27 mouse cellular contexts compared by ENCODE assay signal in the genomic region with DNA sequence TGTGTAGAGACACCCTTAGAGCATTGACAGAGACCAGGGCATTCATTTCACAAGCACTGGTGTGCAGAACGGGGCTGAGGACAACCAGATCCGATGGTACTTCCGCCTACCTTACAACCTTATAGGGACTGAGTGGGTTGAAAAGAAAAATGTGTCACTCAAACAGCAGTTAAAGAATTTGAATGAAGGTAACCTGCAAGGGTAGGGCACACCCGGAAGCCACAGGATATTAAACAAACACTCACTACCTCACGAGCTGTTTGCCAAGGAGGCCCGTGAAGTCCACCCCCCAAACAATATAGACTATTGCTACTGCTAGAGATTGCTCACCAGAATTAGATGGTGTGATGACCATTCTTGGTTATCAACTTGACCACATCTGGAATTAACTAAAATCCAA. TPM values are rescaled to one million over a fixed set of nuclear protein-coding genes. Genes with fewer than 3 reads are reported as not detected.
DNase-seq lines count a peak whose midpoint lies in the region; ATAC-seq and TF ChIP-seq lines count a peak whose summit lies in the region.
"Had no signal": no experiment of that assay in that cellular context is flagged by ENCODE, and none has a peak within 500 bp of the region (broad histone marks: within the 10 kb centered on the region; RNA-seq: fewer than 3 reads in every experiment).

No protein-coding gene starts in this region.

- ATAC-seq in lung, embryonic 15.5 days (ENCODE audit: borderline replicate concordance, extremely low read depth, low FRiP score, low TSS enrichment), result 0 out of 2 replicates have a peak, but pooled peaks have one; percentile 5
- peak; percentile 53; the same call in 1 of the 2 replicates for ATAC-seq in stomach, embryonic 14.5 days (ENCODE audit: insufficient number of reproducible peaks, insufficient read depth, low FRiP score, low read depth)
- ATAC-seq in stomach, postnatal 0 days (ENCODE audit: low FRiP score, low TSS enrichment), result peak; percentile 90
- ATAC-seq: forebrain, embryonic 15.5 days had no signal

- TF ChIP-seq EP300 in stomach, postnatal 0 days (optimal IDR thresholded peaks at IDR 0.05), result no peak

- H3K36me3 ChIP-seq in lung, embryonic 15.5 days, result no peaks in the 10 kb centered on the region
- H3K36me3 ChIP-seq in stomach, embryonic 14.5 days (ENCODE audit: control insufficient read depth, insufficient read depth, low read length), result no peaks in the 10 kb centered on the region
- no peaks in the 10 kb centered on the region for H3K36me3 ChIP-seq in stomach, postnatal 0 days (ENCODE audit: control insufficient read depth, insufficient read depth, low read length)
- H3K36me3 ChIP-seq: embryonic facial prominence, embryonic 12.5 days; embryonic facial prominence, embryonic 15.5 days; forebrain, embryonic 12.5 days; forebrain, embryonic 15.5 days; heart, embryonic 10.5 days; heart, embryonic 13.5 days had no signal

- no peak overlapping the region for H3K4me3 ChIP-seq in lung, embryonic 15.5 days
- no peak overlapping the region for H3K4me3 ChIP-seq in lung, adult 2 months (replicated peaks; ENCODE audit: extremely low read depth, low read depth, low read length)
- no peak overlapping the region for H3K4me3 ChIP-seq in stomach, embryonic 14.5 days (ENCODE audit: low read depth, low read length)
- H3K4me3 ChIP-seq in stomach, postnatal 0 days (ENCODE audit: low read depth, low read length), result no peak overlapping the region
- H3K4me3 ChIP-seq: embryonic facial prominence, embryonic 12.5 days; embryonic facial prominence, embryonic 15.5 days; erythroblast, embryonic 14.5 days; forebrain, embryonic 12.5 days; forebrain, embryonic 15.5 days; heart, adult 2 months; heart, embryonic 10.5 days; heart, embryonic 13.5 days had no signal

- H3K4me1 ChIP-seq in lung, embryonic 15.5 days, result no peaks in the 10 kb centered on the region; the same call in 1 of the 2 replicates
- no peaks in the 10 kb centered on the region for H3K4me1 ChIP-seq in lung, adult 2 months (ENCODE audit: control insufficient read depth, insufficient read depth, low read length)
- peaks cover under 1% of the 10 kb centered on the region; the same call in 1 of the 2 replicates for H3K4me1 ChIP-seq in stomach, embryonic 14.5 days (ENCODE audit: control insufficient read depth, insufficient read depth, low read length)
- no peaks in the 10 kb centered on the region for H3K4me1 ChIP-seq in stomach, postnatal 0 days (replicated peaks; ENCODE audit: control insufficient read depth, insufficient read depth)
- H3K4me1 ChIP-seq: embryonic facial prominence, embryonic 15.5 days; forebrain, embryonic 15.5 days had no signal

- H3K27ac ChIP-seq in lung, embryonic 15.5 days, result no peak overlapping the region
- H3K27ac ChIP-seq in stomach, embryonic 14.5 days (ENCODE audit: low read length), result no peak overlapping the region
- no peak overlapping the region for H3K27ac ChIP-seq in stomach, postnatal 0 days (replicated peaks)
- H3K27ac ChIP-seq: embryonic facial prominence, embryonic 12.5 days; embryonic facial prominence, embryonic 15.5 days; forebrain, embryonic 12.5 days; forebrain, embryonic 15.5 days; heart, adult 2 months; heart, embryonic 10.5 days; heart, embryonic 13.5 days; hindbrain, embryonic 14.5 days had no signal

- TF ChIP-seq CTCF in lung, adult 2 months (IDR thresholded peaks at IDR 0.05; ENCODE audit: insufficient read depth, low read length), result no peak
- no peak for TF ChIP-seq CTCF in stomach, postnatal 0 days (IDR thresholded peaks at IDR 0.05; ENCODE audit: low read depth)

- no peak for TF ChIP-seq POLR2A in lung, adult 2 months (IDR thresholded peaks at IDR 0.05; ENCODE audit: borderline replicate concordance, extremely low read depth, low read depth, low read length)

- no peaks in the 10 kb centered on the region for H3K9me3 ChIP-seq in lung, embryonic 15.5 days
- no peaks in the 10 kb centered on the region for H3K9me3 ChIP-seq in stomach, embryonic 14.5 days (ENCODE audit: control insufficient read depth, low read depth, low read length)
- no peaks in the 10 kb centered on the region for H3K9me3 ChIP-seq in stomach, postnatal 0 days (ENCODE audit: control insufficient read depth, low read length)
- H3K9me3 ChIP-seq: embryonic facial prominence, embryonic 12.5 days; embryonic facial prominence, embryonic 15.5 days; forebrain, embryonic 12.5 days; forebrain, embryonic 15.5 days; heart, embryonic 10.5 days; heart, embryonic 13.5 days had no signal

- no peak for DNase-seq in lung, postnatal 4 days
- peak; percentile 15 for DNase-seq in lung, postnatal 36 days
- DNase-seq in lung, adult 2 months, result no peak
- peak; percentile 47 for DNase-seq in stomach, postnatal 0 days (ENCODE audit: low spot score)
- no peak for DNase-seq in left cerebral cortex, adult 8-10 months (ENCODE audit: low spot score in 2 of 2)
- DNase-seq: adrenal gland, adult 2 months; adrenal gland, postnatal 14 days; B cell, adult 2 months; cerebellum, adult 11 months; cerebellum, adult 2 months; cerebellum, adult 9-11 months; cerebellum, postnatal 25 days; gastrocnemius, postnatal 10 days; gastrocnemius, postnatal 36 days; heart, adult 2 months; heart, postnatal 14 days; heart, postnatal 4 days had no signal

- H3K4me2 ChIP-seq in lung, embryonic 15.5 days, result no peak overlapping the region
- no peak overlapping the region for H3K4me2 ChIP-seq in stomach, embryonic 14.5 days (replicated peaks; ENCODE audit: low read depth, low read length)
- no peak overlapping the region for H3K4me2 ChIP-seq in stomach, postnatal 0 days (replicated peaks; ENCODE audit: low read depth)
- H3K4me2 ChIP-seq: embryonic facial prominence, embryonic 12.5 days; embryonic facial prominence, embryonic 15.5 days; forebrain, embryonic 12.5 days; forebrain, embryonic 15.5 days; heart, embryonic 13.5 days; hindbrain, embryonic 14.5 days had no signal

- no peak overlapping the region for H3K9ac ChIP-seq in lung, embryonic 15.5 days
- H3K9ac ChIP-seq in stomach, embryonic 14.5 days (replicated peaks; ENCODE audit: low read depth, low read length), result no peak overlapping the region
- H3K9ac ChIP-seq in stomach, postnatal 0 days (ENCODE audit: low read length), result no peak overlapping the region
- H3K9ac ChIP-seq: embryonic facial prominence, embryonic 12.5 days; embryonic facial prominence, embryonic 15.5 days; forebrain, embryonic 12.5 days; forebrain, embryonic 15.5 days; heart, embryonic 13.5 days; hindbrain, embryonic 14.5 days had no signal

- WGBS in lung, embryonic 15.5 days, result 71% methylated on average over 6 of the region's 6 CpGs
- WGBS in lung, adult 2 months, result 63% methylated on average over 6 of the region's 6 CpGs
- WGBS in stomach, embryonic 14.5 days, result 78% methylated on average over 6 of the region's 6 CpGs
- 61% methylated on average over 6 of the region's 6 CpGs for WGBS in stomach, postnatal 0 days

- no peaks in the 10 kb centered on the region for H3K27me3 ChIP-seq in lung, embryonic 15.5 days
- H3K27me3 ChIP-seq in stomach, embryonic 14.5 days (ENCODE audit: control insufficient read depth, insufficient read depth, low read length), result no peaks in the 10 kb centered on the region
- no peaks in the 10 kb centered on the region for H3K27me3 ChIP-seq in stomach, postnatal 0 days (ENCODE audit: control insufficient read depth, insufficient read depth, low read length)
- H3K27me3 ChIP-seq: embryonic facial prominence, embryonic 12.5 days; embryonic facial prominence, embryonic 15.5 days; forebrain, embryonic 12.5 days; forebrain, embryonic 15.5 days; heart, embryonic 13.5 days had no signal

RNA-seq across cellular contexts. Expression of a gene that starts 5.2 kb away (rescaled TPM):
- polyA plus RNA-seq in lung, embryonic 15.5 days (2015; fragmentation: Nextera tagmentation; extraction: Ambion mirVana), result 5.9 and 6.8 TPM in 2 replicates
- polyA plus RNA-seq in lung, adult 2 months (2012; rRNA removed), result 0.87 and 4.8 TPM in 2 replicates
- polyA plus RNA-seq in stomach, embryonic 14.5 days (2014; fragmentation: Nextera tagmentation; extraction: Ambion mirVana), result 7.8 and 8.2 TPM in 2 replicates
- polyA plus RNA-seq in stomach, postnatal 0 days (2015; fragmentation: Nextera tagmentation; extraction: Ambion mirVana), result 20.2 and 20.4 TPM in 2 replicates
- 10 to 100 TPM; 21.8 to 23.6 (median 22.9) TPM for total RNA-seq in left cerebral cortex, adult 8-10 months (2022)
- polyA plus RNA-seq: erythroblast, embryonic 14.5 days had no signal

RNA-seq across cellular contexts. Expression of a gene that starts 7.8 kb away (rescaled TPM):
- polyA plus RNA-seq in lung, embryonic 15.5 days (2015; fragmentation: Nextera tagmentation; extraction: Ambion mirVana), result 33.5 and 36.3 TPM in 2 replicates
- 1.7 and 2.9 TPM in 2 replicates for polyA plus RNA-seq in lung, adult 2 months (2012; rRNA removed)
- polyA plus RNA-seq in stomach, embryonic 14.5 days (2014; fragmentation: Nextera tagmentation; extraction: Ambion mirVana), result 33.0 and 35.0 TPM in 2 replicates
- 8.0 and 9.0 TPM in 2 replicates for polyA plus RNA-seq in stomach, postnatal 0 days (2015; fragmentation: Nextera tagmentation; extraction: Ambion mirVana)
- total RNA-seq in left cerebral cortex, adult 8-10 months (2022), result under 1 TPM; 0.18 to 0.63 (median 0.32) TPM

RNA-seq across cellular contexts. Expression of a gene that starts 31.7 kb away (rescaled TPM):
- polyA plus RNA-seq in lung, embryonic 15.5 days (2015; fragmentation: Nextera tagmentation; extraction: Ambion mirVana), result 30.5 and 34.4 TPM in 2 replicates
- not detected in 2 replicates for polyA plus RNA-seq in lung, adult 2 months (2012; rRNA removed)
- 24.5 and 27.1 TPM in 2 replicates for polyA plus RNA-seq in stomach, embryonic 14.5 days (2014; fragmentation: Nextera tagmentation; extraction: Ambion mirVana)
- 8.2 and 8.7 TPM in 2 replicates for polyA plus RNA-seq in stomach, postnatal 0 days (2015; fragmentation: Nextera tagmentation; extraction: Ambion mirVana)
- 1 to 10 TPM; 2.9 to 5.0 (median 4.1) TPM for total RNA-seq in left cerebral cortex, adult 8-10 months (2022)
- polyA plus RNA-seq: adrenal gland, adult 2 months; erythroblast, embryonic 14.5 days; heart, adult 2 months had no signal

RNA-seq across cellular contexts. Expression of a gene that starts 37.6 kb away (rescaled TPM):
- polyA plus RNA-seq in lung, embryonic 15.5 days (2015; fragmentation: Nextera tagmentation; extraction: Ambion mirVana), result 10.3 and 10.5 TPM in 2 replicates
- polyA plus RNA-seq in lung, adult 2 months (2012; rRNA removed), result 4.0 and 5.0 TPM in 2 replicates
- polyA plus RNA-seq in stomach, embryonic 14.5 days (2014; fragmentation: Nextera tagmentation; extraction: Ambion mirVana), result 9.2 and 9.4 TPM in 2 replicates
- 4.0 and 5.2 TPM in 2 replicates for polyA plus RNA-seq in stomach, postnatal 0 days (2015; fragmentation: Nextera tagmentation; extraction: Ambion mirVana)
- total RNA-seq in left cerebral cortex, adult 8-10 months (2022), result 1 to 10 TPM; 1.3 to 1.7 (median 1.5) TPM

RNA-seq across cellular contexts. Expression of a gene that starts 38.9 kb away (rescaled TPM):
- polyA plus RNA-seq in lung, embryonic 15.5 days (2015; fragmentation: Nextera tagmentation; extraction: Ambion mirVana), result 35.0 and 35.5 TPM in 2 replicates
- 0.21 TPM in 1 of 2 replicates, not detected in the other for polyA plus RNA-seq in lung, adult 2 months (2012; rRNA removed)
- 24.3 and 29.6 TPM in 2 replicates for polyA plus RNA-seq in stomach, embryonic 14.5 days (2014; fragmentation: Nextera tagmentation; extraction: Ambion mirVana)
- 6.9 and 10.3 TPM in 2 replicates for polyA plus RNA-seq in stomach, postnatal 0 days (2015; fragmentation: Nextera tagmentation; extraction: Ambion mirVana)
- 1 to 10 TPM; 4.7 to 5.8 (median 5.3) TPM for total RNA-seq in left cerebral cortex, adult 8-10 months (2022)
- polyA plus RNA-seq: erythroblast, embryonic 14.5 days had no signal

Comparison
In these comparisons a context has a peak if more than half of its experiments do, and no peak if none do; other contexts are left out.
1. DNase-seq: peak in lung, postnatal 36 days (single experiment) and stomach, postnatal 0 days (single experiment); none in lung, postnatal 4 days (0 of 2), lung, adult 2 months (single experiment) and left cerebral cortex, adult 8-10 months (0 of 2).
2. ATAC-seq: peak in every context shown above with its lines; median percentile 90 in stomach, postnatal 0 days; 53 in stomach, embryonic 14.5 days; 5 in lung, embryonic 15.5 days.